Mouse (Mus musculus) thymus, postnatal 14 days (tissue): ENCODE data around the gene Senp1.
A peak's percentile ranks its signal among the peaks of the same experiment; 100 is the strongest.

Experiments used
- DNase-seq: peaks from one replicate; pipeline ENCODE4 v3.0.0; 2021

The Senp1 gene

DNA sequence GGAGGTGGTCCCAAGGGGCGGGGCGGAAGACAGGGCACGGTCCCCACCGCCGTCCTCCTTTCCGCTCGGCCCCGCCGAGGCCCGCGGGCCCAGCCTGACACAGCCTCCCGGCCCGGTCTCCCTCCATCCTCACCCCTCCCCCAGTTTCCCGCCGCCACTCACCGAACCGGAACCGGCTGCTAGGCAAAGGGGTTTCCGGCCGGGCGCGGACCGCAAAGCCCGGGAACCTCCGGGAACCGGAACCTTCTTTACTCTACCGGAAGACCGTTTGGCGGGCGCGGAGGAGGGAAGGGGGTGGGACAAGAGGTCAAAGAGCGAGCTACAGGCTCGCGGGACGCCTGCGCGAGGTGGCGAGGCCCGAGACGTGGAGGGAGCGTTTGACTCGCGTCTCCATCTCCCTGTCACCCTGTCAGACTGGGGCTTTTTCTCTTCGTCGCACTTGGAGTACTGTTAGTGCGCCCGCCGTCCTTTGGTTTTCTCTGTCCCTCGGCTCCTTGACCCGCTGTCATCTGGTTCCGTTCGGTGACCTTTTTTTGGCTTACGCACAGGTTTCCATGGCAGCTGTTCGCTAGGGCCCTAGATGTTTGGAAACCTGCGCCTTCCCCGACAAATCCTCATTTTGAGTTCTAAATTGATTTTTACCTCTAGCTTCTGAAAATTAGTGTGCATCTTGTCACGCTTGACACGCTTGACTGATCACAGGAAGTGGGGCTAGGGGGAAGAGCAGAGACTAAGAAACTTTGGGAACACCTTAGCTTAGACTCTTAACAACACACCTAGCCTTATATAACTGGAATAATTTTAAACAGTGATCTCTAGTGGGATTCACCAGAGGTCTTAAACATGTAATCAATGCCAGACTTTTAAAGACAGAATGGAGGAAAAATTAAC is at the start of gene Senp1:
TSS of gene Senp1 (minus strand) at position 624 of the 891 bp plus-strand sequence.
- DNase-seq, result peak; percentile 92

GRCm38 (mm10) chr15:98142515-98142914 is 49.0 kb upstream of the Senp1 start:
- DNase-seq, result no peak

- DNase-seq, result no peak
Observed at GRCm38 (mm10) chr15:98140809-98141208, 47.3 kb upstream of the Senp1 start.

- DNase-seq, result no peak
Observed at GRCm38 (mm10) chr15:98139763-98140162, 46.2 kb upstream of the Senp1 start.

DNA sequence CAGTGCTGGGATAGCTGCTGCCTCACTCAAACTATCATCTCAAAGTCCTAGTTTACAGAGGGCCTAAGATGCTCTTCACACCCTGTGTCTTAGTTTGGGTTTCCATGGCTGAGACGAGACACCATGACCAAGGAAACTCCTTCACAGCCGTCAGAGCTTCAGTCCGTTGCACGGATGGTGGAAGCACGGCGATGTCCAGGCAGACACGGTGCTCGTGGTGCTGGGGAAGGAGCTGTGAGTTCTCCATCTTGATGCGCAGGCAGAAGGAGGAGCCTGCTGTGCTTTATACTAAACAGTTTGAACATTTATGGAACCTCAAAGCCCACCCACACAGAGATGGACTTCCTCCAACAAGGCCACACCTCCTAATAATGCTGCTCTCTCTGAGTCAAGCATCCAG is 43.3 kb upstream of the Senp1 start:
- no peak for DNase-seq

DNA sequence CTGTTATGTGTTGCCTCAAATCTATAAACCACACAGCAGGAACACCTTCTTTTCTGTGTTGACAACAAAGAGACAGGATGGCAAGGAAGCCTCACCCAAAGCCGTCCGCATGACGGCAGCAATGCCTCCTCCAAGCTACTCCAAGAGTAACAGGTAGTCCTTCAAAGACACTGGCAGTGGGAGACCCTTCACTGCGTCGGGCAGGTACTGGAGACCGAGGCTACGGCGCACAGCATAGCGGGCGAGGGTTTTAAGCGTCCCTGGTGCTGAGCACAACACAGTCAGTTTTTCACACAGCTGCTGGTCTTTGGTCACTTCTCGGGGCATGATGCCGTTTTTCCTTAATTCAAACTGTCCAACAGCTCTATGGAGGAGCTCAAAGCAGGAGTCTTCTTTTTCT is 42.1 kb upstream of the Senp1 start:
- DNase-seq, result no peak

GRCm38 (mm10) chr15:98134666-98135065 is 41.1 kb upstream of the Senp1 start:
- no peak for DNase-seq

- no peak for DNase-seq
Observed at GRCm38 (mm10) chr15:98134034-98134433, 40.5 kb upstream of the Senp1 start.

DNA sequence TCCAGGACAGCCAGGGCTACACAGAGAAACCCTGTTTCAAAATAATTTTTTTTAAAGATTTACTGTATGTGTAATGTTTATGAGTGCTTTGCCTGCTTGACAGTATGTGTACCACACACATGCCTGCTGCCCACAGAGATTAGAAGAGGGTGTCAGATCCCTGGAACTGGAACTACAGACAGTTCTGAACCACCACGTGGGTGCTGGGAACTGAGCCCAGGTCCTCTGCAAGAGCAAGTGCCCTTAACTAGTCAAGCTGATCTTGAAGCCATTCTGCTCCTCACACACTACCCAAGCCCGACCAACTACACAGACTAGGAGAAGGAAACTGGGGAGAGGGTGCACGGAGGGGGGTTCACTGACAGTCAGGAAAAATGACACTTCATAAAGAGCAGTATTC is 39.9 kb upstream of the Senp1 start:
- no peak for DNase-seq

DNA sequence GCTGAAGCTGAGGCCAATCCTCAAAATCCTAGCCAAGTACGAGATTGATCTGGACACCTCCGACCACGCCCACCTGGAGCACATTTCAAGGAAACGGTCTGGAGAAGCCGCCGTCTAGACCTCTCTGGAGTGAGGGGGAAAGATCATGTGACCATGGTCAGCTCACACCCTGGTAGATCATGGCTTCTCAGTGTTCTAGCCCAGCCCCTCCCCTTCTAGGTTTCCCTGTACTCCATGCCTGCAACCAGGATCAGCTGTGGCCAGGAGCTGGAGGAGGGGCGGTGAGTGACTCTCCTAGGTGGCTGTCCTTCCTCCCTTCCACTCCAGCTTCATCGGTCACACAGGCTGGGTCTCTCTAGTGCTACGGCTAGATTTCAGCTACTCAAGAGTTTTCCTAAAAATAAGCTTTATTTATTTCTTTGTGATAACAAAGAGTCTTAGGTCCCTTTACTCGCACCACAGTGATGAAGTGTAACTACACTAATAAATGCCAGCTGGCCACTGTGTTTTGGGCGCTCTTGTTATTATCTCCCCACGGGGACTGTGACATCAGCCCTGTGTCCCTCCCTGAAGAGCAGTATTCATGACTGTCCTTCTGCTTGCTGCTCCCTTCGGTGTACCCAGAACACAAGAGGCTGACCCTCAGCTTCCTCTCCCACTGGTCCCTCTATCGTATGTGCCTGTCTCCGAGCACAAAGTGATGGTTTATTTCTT is 38.6 kb upstream of the Senp1 start:
- no peak for DNase-seq

GRCm38 (mm10) chr15:98131451-98131850 is 37.9 kb upstream of the Senp1 start:
- no peak for DNase-seq

DNA sequence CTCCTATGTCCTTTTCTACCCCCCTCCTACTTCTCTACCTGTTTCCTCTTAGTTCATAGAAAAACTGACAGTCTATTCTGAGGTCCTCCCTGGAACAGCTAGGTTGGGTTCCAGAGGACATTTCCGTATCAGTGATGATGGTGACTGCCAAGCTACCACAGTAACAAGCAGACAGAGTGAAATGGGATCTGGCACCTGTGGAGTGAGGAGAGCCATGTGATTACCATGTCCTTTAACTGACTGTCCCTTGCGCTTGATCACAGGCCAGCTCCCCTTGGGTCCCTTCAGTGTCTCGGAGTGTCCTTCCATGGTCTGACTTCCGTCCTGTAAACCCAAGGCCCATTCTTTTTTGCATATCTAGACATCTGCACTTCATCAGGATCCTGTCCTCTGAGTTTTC is 37.5 kb upstream of the Senp1 start:
- DNase-seq, result no peak

- DNase-seq, result no peak
Observed at GRCm38 (mm10) chr15:98120831-98121230, 27.3 kb upstream of the Senp1 start.

DNA sequence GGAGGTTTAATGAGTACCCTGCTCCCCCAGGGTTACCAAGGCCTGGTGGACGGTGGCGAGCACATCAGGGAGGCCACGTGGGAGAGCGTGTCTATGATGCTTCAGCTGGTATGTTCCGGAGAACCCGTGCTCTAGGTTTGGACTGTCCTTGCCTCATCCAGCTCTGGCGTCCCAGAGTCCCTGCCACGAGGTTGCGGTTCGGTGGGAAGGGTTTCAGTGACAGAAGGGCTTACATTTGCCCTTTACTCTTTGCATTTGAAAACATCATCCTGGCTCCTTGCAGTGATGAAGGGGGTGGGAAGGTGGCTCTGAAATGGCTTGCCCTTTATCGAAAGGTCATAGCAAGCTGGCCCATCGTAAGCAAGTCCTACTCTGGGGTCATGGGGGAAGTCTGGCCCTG is 25.8 kb upstream of the Senp1 start:
- DNase-seq, result no peak

- DNase-seq, result no peak
Observed at GRCm38 (mm10) chr15:98116287-98116686, 22.7 kb upstream of the Senp1 start.

- no peak for DNase-seq
Observed at GRCm38 (mm10) chr15:98115779-98116163, 22.2 kb upstream of the Senp1 start.

- DNase-seq, result no peak
Observed at GRCm38 (mm10) chr15:98114852-98115778, 21.6 kb upstream of the Senp1 start.

DNA sequence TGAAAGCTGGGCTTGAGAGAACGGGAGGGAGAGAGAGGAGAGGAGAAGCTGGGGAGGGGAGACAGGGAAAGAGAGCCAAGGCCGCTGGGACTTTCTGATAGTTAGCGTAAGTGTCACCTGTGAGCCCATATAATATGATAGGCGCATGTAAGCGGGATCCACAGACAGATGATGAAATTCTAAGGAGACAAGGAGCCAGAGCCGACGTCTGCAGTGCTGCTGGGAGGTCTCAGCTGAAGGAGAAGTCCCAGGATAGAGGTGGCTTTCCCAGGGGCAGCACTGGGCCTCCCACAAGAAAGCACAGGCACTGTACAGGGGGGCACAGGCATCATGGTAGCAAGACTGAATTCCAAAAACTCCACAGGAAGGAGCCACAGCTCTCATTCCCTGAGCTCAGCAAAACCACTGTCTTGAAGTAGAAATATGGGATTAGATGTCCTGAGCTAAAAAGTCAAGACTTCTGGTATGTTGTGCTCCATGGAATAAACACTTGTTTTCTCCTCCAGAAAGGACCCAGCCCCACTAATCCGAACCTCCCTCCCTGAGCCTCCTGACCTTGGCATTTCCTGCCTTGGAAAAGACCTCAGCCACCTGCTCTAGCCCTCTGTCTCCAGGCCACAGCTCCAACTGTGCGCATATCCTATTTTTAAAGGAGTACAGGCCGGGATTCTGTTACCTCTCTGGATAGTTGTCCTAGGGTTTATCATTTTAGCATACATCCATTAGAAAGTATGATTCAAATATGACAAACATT is 20.7 kb upstream of the Senp1 start:
- no peak for DNase-seq

DNA sequence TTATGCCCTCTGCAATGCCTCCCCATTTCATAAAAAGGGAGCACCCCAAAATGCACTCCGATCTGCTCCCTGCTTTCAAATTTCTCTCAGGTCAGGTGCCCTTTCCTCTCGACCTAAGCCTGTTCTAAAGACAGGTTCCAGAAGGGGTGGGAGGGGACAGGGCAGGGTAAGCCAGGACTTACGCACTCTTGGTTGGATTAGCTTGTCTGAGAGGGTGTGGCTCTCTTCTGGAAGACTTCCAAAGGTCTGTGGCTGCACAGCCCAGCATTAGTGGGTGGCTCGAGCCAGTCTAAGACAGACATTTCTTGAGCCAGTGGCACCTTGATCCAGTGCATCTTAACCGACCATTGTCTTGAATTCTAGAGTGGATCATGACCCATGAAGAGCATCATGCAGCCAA is 18.2 kb upstream of the Senp1 start:
- DNase-seq, result no peak

DNA sequence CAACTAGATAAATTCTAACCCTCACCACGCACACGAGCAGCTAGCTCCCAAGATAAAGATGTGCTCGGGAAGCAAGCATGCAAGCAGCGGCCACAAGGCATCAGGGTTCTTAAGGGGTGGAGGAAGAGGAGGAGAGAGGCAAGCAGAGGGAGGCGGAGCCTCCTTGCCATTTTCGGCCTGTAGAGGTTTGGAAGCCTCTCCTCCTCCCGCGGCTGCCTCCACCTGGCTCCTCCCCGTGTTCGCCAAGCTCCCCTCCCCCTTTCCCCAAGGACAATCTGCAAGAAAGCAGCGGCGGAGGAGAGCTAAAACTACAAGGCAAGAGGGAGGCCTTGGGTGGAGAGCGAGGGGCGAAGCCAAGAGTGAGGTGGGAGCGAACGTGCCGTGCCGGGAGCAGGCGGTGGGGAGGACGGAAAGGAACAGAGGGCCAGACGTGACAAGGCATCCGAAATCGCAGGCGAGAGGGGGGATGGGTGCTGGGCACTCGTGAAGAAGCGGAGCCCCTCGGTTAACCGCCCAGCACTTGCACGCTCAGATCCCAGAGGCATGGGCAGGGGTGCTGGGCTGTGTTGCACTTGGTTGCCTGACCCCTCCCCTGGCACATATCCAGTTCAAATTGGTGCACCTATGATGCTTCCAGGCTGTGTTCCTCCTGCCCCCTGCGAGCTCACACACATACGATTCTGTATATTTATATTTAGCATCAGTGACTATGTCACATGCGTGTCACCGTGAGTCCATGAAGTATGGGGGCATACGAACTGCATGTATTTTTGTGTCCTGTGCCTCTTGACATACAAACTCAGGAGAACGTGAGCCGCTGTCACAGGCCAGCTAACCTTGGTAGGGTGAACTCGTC is 15.0 kb upstream of the Senp1 start:
- DNase-seq, result peak; percentile 83

- no peak for DNase-seq
Observed at GRCm38 (mm10) chr15:98107703-98108296, 14.3 kb upstream of the Senp1 start.
